10 mouse cellular contexts compared by ENCODE assay signal in genomic region chr17:35023756-35024155, GRCm38 (mm10). TPM values are rescaled to one million over a fixed set of nuclear protein-coding genes. Genes with fewer than 3 reads are reported as not detected.
DNase-seq lines count a peak whose midpoint lies in the region; ATAC-seq lines count a peak whose summit lies in the region.
"Had no signal": no experiment of that assay in that cellular context is flagged by ENCODE, and none has a peak within 500 bp of the region (broad histone marks: within the 10 kb centered on the region; RNA-seq: fewer than 3 reads in every experiment).

No protein-coding gene starts in this region.

- H3K9me3 ChIP-seq in heart, embryonic 15.5 days (replicated peaks): no peaks in the 10 kb centered on the region
- H3K9me3 ChIP-seq in intestine, embryonic 16.5 days (ENCODE audit: control insufficient read depth, low read length): no peaks in the 10 kb centered on the region
- H3K9me3 ChIP-seq: forebrain, embryonic 12.5 days had no signal

- no peak overlapping the region for H3K4me3 ChIP-seq in heart, embryonic 15.5 days
- H3K4me3 ChIP-seq in intestine, embryonic 16.5 days (ENCODE audit: low read length): no peak overlapping the region
- H3K4me3 ChIP-seq: forebrain, embryonic 12.5 days had no signal

- 56% methylated on average over 4 of the region's 4 CpGs for WGBS in heart, embryonic 15.5 days
- 60% methylated on average over 4 of the region's 4 CpGs for WGBS in intestine, embryonic 16.5 days

- 0 out of 2 replicates have a peak overlapping the region, but pooled peaks have one; percentile 79 for H3K27ac ChIP-seq in heart, embryonic 15.5 days
- H3K27ac ChIP-seq in intestine, embryonic 16.5 days (ENCODE audit: low read length): peak overlapping the region; percentile 36
- H3K27ac ChIP-seq: forebrain, embryonic 12.5 days had no signal

- DNase-seq in heart, adult 9 months (ENCODE audit: low spot score in 2 of 2): no peak
- peak; percentile 46 for DNase-seq in NIH3T3 (ENCODE audit: low read depth)
- DNase-seq in monocyte, adult 2 months (ENCODE audit: low read depth in 1 of 2, low spot score in 2 of 2): peak; percentile 40 to 56
- DNase-seq in retina, postnatal 1 day: no peak
- DNase-seq in embryo, embryonic 9.5 days (ENCODE audit: extremely low spot score): no peak
- DNase-seq: kidney, adult 8-10 months had no signal

- H3K36me3 ChIP-seq in heart, embryonic 15.5 days: no peaks in the 10 kb centered on the region
- no peaks in the 10 kb centered on the region; the same call in 1 of the 2 replicates for H3K36me3 ChIP-seq in intestine, embryonic 16.5 days (ENCODE audit: control insufficient read depth, insufficient read depth, low read length)
- H3K36me3 ChIP-seq: forebrain, embryonic 12.5 days had no signal

- H3K4me2 ChIP-seq in heart, embryonic 15.5 days: no peak overlapping the region
- H3K4me2 ChIP-seq in intestine, embryonic 16.5 days (ENCODE audit: low read depth, low read length): no peak overlapping the region
- H3K4me2 ChIP-seq: forebrain, embryonic 12.5 days had no signal

- peaks cover 39% of the 10 kb centered on the region for H3K4me1 ChIP-seq in heart, embryonic 15.5 days (replicated peaks)
- peaks cover 26% of the 10 kb centered on the region for H3K4me1 ChIP-seq in intestine, embryonic 16.5 days (ENCODE audit: control insufficient read depth, insufficient read depth, low read length)

- H3K27me3 ChIP-seq in heart, embryonic 15.5 days: no peaks in the 10 kb centered on the region
- H3K27me3 ChIP-seq in intestine, embryonic 16.5 days (replicated peaks; ENCODE audit: control insufficient read depth, insufficient read depth, low read length): no peaks in the 10 kb centered on the region
- H3K27me3 ChIP-seq: forebrain, embryonic 12.5 days had no signal

- ATAC-seq in heart, embryonic 15.5 days (replicated peaks; ENCODE audit: insufficient number of reproducible peaks, insufficient read depth, low FRiP score, low read depth): no peak
- peak; percentile 64 for ATAC-seq in intestine, embryonic 16.5 days
- no peak for ATAC-seq in activated CD4-positive, CD25-positive, alpha-beta regulatory T cell, adult 4 months

- no peak overlapping the region for H3K9ac ChIP-seq in heart, embryonic 15.5 days
- H3K9ac ChIP-seq in intestine, embryonic 16.5 days (ENCODE audit: low read depth, low read length): peak overlapping the region; percentile 41; the same call in 1 of the 2 replicates
- H3K9ac ChIP-seq: forebrain, embryonic 12.5 days had no signal

RNA-seq across cellular contexts. Expression of gene Sapcd1, which starts 4.1 kb away (rescaled TPM):
- 1.4 and 2.8 TPM in 2 replicates for polyA plus RNA-seq in heart, embryonic 15.5 days (2015; fragmentation: Nextera tagmentation; extraction: Ambion mirVana)
- polyA plus RNA-seq in intestine, embryonic 16.5 days (2015; fragmentation: Nextera tagmentation; extraction: Ambion mirVana): 11.3 TPM in 2 replicates
- polyA plus RNA-seq in activated CD4-positive, CD25-positive, alpha-beta regulatory T cell, adult 4 months (2017; shearing (Covaris generic)): 1 to 10 TPM; 1.8 to 2.1 TPM

RNA-seq across cellular contexts. Expression of gene Vwa7, which starts 7.4 kb away (rescaled TPM):
- polyA plus RNA-seq in heart, embryonic 15.5 days (2015; fragmentation: Nextera tagmentation; extraction: Ambion mirVana): 0.24 and 0.31 TPM in 2 replicates
- polyA plus RNA-seq in intestine, embryonic 16.5 days (2015; fragmentation: Nextera tagmentation; extraction: Ambion mirVana): 0.18 and 0.27 TPM in 2 replicates
- under 1 TPM; 0.11 to 0.12 TPM for polyA plus RNA-seq in activated CD4-positive, CD25-positive, alpha-beta regulatory T cell, adult 4 months (2017; shearing (Covaris generic))

RNA-seq across cellular contexts. Expression of gene Msh5, which starts 22.8 kb away (rescaled TPM):
- polyA plus RNA-seq in heart, embryonic 15.5 days (2015; fragmentation: Nextera tagmentation; extraction: Ambion mirVana): 2.7 and 3.8 TPM in 2 replicates
- 3.6 and 4.4 TPM in 2 replicates for polyA plus RNA-seq in intestine, embryonic 16.5 days (2015; fragmentation: Nextera tagmentation; extraction: Ambion mirVana)
- polyA plus RNA-seq in activated CD4-positive, CD25-positive, alpha-beta regulatory T cell, adult 4 months (2017; shearing (Covaris generic)): 1 to 10 TPM; 1.3 to 1.6 TPM

RNA-seq across cellular contexts. Expression of gene Vars, which starts 23.0 kb away (rescaled TPM):
- polyA plus RNA-seq in heart, embryonic 15.5 days (2015; fragmentation: Nextera tagmentation; extraction: Ambion mirVana): 43.0 and 89.7 TPM in 2 replicates
- 112 and 119 TPM in 2 replicates for polyA plus RNA-seq in intestine, embryonic 16.5 days (2015; fragmentation: Nextera tagmentation; extraction: Ambion mirVana)
- 10 to 100 TPM; 28.5 to 29.1 TPM for polyA plus RNA-seq in activated CD4-positive, CD25-positive, alpha-beta regulatory T cell, adult 4 months (2017; shearing (Covaris generic))

RNA-seq across cellular contexts. Expression of gene Clic1, which starts 26.0 kb away (rescaled TPM):
- polyA plus RNA-seq in heart, embryonic 15.5 days (2015; fragmentation: Nextera tagmentation; extraction: Ambion mirVana): 307 and 332 TPM in 2 replicates
- polyA plus RNA-seq in intestine, embryonic 16.5 days (2015; fragmentation: Nextera tagmentation; extraction: Ambion mirVana): 405 and 416 TPM in 2 replicates
- 100 to 1,000 TPM; 464 to 670 TPM for polyA plus RNA-seq in activated CD4-positive, CD25-positive, alpha-beta regulatory T cell, adult 4 months (2017; shearing (Covaris generic))

Comparison
In these comparisons a context has a peak if more than half of its experiments do, and no peak if none do; other contexts are left out.
1. DNase-seq: peak in NIH3T3 (single experiment) and monocyte, adult 2 months (2 of 2); none in heart, adult 9 months (0 of 2), retina, postnatal 1 day (single experiment) and embryo, embryonic 9.5 days (single experiment).